Mouse (Mus musculus) left cerebral cortex, postnatal 10 days (tissue): ENCODE measurements at regions not wholly inside any gene's neighbourhood (a gene's known extent, or its start where the extent isn't known, plus 50 kb on each side); places are given as distances from the start of the nearest gene placed in this dataset.
"Not testable (repeated sequence)": the region's sequence is repeated elsewhere in the genome, so short reads cannot be mapped to it uniquely, and the experiment has no call there.

ENCODE experiments used
- DNase-seq, 2 experiments: peaks; one replicate each; pipeline ENCODE4 v3.0.0; 2021 to 2022; ENCODE audit warnings: low spot score in 2 of 2, mixed read lengths in 1 of 2; ENCODE audit errors: extremely low spot score in 1 of 2
- intact Hi-C: fragments of 180-260 bp; cut with DNase I; formaldehyde crosslinking; loops from one replicate; pipeline ENCODE4 v1.15.1; 2025

DNA sequence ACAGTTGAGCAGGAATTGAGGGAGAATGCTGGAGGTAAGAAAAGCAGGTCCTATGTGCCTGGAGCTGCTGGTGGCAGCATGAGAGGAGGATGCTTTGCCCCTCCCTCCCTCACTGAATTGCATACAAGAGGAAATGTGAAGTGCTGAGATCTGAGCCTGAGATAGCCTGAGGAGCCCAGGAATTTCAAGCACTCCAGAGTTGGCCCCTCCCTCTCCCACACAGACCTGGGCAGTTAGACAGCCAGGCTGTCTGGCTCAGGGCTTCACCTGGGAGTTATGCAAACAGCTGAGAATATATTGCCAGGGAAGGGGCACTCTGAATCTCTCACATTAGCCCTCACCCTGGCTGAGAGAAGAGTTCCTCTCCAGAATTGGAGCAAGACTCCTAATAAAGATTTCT, 937.8 kb upstream of the Zfp386 start:
- intact Hi-C loops, result no loop called here
- no peak for DNase-seq

DNA sequence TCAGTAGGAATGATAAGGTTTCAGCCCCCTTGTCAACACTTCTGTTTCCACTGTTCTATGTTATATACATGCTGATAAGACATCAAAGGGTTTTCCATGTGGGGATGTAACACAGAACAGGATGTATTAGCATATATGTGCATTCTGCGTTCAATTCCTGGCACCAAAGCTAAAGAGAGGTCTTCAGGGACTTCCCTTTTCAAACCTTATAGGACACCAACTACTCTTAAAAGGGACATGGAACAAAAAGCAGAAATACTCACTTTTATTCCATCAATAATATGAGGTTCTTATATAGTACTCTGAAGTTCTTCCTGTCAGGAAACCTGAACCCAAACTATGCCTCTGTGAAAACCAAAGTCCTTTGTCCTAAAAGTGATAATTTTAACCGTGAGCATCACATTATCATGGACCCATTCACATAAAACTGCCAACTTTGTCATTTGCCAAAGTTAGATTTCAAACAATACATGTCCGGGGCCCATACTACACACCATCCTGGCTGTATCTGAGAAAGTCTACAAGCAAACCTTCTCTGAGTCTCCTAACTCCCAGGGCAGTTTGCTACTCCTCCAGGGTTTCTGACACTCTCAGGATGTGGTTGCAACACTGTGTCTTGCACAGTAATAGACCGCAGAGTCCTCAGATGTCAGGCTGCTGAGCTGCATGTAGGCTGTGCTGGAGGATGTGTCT, 928.2 kb upstream of the Zfp386 start:
- not testable (repeated sequence) for DNase-seq

DNA sequence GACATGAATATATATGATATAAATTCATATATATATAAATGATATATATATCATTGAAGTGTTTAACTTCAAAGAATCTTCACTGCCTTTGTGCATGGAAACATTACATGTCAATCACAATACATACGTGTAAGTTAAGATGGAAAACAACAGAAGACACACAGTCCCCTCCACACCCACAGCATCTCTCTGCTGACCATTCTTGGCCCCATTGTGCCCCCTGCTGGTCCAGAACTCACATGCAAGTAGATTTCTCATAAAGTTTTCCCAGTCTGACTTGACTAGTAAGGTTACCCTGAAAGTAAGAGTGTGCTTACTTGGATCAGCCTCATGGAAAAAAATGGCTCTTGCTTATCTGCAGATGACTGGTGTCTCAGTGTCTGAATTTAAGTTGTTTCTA, 926.3 kb upstream of the Zfp386 start:
- no peak for DNase-seq
- intact Hi-C loops, result no loop called here

More for the DNA sequence above, 928.2 kb upstream of the Zfp386 start:
- intact Hi-C loops, result loop anchor here (5.0 kb wide), 1 partner anchor 503 kb away; no protein-coding TSS in a partner anchor

DNA sequence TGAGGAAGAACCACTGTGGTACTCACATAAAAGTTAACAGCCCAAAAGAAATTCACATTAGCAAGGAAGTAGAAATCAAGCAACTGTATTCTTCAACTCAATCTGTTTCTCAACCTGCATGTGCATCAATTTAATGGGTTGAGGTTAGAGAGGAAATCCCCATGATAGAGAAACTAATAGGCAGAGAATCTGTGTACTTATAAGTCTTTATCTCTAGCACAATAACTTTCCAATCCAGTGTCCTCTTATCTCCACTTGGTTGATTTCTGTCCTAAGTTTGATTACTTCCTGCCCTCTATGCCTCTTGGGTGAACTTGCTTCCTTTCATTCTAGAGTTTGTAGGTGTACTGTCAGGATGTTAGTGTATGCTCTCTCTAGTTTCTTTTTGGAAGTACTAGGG, 925.6 kb upstream of the Zfp386 start:
- DNase-seq, result no peak
- intact Hi-C loops, result no loop called here

DNA sequence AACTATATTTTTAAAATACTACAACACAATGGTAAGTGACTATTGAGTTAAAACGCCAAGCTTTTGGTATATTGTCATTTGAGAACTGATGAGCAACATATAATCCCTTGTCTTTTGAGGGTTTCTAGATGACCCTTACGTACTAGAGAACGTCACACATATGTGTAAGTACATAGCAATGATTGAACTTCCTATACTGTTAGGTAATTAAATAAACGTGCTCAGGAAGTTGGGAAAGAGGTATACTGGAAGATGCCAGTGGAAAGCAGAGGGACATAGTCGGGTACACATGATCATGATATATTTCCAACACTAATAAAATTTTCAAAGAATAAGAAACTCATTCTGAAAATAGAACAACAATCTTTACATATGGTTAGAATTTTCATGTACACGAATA, 914.6 kb upstream of the Zfp386 start:
- DNase-seq, intact Hi-C loops: not testable (repeated sequence)

DNA sequence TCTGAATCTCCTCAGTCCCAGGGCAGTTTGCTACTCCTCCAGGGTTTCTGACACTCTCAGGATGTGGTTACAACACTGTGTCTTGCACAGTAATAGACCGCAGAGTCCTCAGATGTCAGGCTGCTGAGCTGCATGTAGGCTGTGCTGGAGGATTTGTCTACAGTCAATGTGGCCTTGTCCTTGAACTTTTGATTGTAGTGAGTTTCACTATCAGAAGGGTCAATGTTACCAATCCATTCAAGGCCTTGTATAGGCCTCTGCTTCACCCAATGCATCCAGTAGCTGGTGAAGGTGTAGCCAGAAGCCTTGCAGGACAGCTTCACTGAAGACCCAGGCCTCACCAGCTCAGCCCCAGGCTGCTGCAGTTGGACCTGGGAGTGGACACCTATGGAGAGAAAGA, 902.1 kb upstream of the Zfp386 start:
- intact Hi-C loops, DNase-seq: not testable (repeated sequence)

DNA sequence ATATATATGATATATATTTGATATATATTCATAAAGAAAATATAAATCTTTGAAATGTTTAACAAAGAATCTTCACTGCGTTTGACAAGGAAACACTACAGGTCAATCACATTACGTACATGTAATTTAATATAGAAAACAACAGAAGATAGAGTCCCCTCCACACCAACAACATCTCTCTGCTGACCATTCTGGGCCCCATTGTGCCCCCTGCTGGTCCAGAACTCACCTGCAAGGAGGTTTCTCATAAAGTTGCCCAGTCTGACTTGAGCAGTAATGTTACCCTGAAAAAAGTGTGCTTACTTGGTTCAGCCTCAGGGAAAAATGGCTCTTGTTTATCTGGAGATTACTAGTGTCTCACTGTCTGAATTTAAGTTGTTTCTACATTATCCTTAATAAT, 901.1 kb upstream of the Zfp386 start:
- intact Hi-C loops, DNase-seq: not testable (repeated sequence)

DNA sequence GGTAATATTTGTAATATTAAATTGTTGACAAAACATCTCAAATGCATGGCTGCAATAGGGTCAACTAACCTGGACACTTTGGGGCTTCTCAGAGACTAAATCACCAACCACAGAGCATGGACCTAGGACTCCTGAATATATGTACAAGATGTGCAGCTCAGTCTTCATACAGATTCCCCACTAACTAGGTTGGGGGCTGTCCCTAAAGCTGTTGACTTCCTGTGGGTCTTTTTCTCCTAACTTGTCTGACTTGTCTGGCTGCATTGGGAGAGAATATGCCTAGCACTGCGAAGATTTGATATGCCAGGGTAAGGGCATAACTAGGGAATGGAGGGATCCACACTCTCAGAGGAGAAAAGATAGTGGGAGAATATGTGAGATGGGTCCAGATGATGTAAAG, 895.6 kb upstream of the Zfp386 start:
- intact Hi-C loops, DNase-seq: not testable (repeated sequence)

DNA sequence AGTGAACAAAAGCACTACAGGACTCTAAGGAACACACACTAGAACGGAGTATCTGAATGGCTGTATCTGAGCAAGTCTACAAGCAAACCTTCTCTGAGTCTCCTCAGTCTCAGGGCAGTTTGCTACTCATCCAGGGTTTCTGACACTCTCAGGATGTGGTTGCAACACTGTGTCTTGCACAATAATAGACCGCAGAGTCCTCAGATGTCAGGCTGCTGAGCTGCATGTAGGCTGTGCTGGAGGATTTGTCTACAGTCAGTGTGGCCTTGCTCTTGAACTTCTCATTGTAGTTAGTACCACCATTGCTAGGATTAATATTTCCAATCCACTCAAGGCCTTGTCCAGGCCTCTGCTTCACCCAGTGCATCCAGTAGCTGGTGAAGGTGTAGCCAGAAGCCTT, 889.3 kb upstream of the Zfp386 start:
- DNase-seq, intact Hi-C loops: not testable (repeated sequence)

DNA sequence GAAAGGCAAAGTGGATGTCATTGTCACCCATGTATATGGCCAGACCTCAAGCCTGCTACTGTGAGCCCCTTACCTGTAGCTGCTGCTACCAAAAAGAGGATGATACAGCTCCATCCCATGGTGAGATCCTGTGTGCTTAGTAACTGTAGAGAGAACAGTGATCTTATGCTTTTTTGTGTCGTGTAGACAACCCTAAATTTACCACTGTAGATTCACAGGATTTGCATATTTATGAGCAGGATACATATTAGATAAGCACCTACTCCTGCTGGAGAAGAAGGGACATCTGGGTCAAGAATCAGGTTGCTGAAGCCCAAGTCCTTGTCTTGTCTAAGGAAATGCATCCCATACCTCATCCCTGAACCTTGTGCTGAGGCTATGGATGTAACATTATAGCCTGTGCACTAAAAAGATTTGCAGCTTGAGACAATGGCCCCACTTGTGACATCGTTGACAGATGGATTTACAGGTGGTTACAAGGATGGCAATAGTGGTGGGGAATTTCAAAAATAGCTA, 888.7 kb upstream of the Zfp386 start:
- DNase-seq, intact Hi-C loops: not testable (repeated sequence)

DNA sequence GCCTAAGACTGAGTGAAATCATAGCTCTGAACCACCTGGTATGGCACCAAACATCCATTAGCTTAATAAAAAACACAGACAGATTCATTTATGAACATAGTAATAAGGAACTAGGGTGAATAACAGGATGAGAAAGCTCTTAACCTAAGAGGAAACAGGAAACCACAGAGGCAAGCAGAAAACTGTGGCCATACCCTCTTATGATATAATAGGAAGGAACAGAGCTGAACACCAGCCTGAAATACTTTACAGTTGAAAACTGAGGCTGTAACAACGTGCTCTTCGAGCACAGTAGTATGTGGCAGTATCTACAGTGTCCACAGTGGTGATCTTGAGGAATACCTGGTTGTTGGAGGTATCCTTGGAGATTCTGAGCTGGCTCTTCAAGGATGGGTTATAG, 882.0 kb upstream of the Zfp386 start:
- intact Hi-C loops, DNase-seq: not testable (repeated sequence)

DNA sequence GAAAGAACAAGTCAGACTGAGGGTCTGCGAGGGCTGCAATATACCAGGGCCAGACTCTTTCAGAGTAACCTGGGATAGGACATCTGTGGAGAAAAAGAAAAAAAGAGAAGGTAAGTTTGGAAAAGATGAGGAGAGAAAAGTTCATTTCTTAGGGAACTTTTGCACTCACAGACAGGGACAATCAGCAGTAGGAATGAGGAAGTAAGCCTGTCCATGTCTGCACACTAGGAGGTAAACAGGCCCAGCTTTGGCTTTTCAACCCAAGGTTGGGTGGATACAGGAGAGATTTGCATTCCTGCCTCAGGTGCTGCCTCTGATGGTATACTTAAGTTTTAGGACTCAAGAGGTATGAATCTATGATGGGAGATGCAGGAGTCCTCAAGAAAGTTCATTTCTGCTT, 881.5 kb upstream of the Zfp386 start:
- DNase-seq, intact Hi-C loops: not testable (repeated sequence)

DNA sequence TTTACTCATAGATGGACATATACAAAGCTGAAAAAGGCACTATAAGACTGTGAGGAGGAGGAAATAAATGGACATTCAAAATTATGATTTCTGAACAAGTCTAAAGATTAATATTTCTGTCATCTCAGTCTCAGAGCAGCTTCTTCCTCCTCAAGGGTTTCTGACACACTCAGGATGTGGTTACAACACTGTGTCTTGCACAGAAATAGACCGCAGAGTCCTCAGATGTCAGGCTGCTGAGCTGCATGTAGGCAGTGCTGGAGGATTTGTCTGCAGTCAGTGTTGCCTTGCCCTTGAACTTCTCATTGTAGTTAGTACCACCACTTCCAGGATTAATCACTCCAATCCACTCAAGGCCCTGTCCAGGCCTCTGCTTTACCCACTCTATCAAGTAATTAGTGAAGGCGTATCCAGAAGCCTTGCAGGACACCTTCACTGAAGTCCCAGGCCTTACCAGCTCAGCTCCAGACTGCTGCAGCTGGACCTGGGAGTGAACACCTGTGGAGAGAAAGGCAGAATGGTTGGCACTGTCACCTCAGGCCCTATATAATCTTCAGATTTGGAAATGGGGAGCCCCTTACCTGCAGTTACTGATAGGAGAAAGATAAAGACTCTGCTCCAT, 853.9 kb upstream of the Zfp386 start:
- DNase-seq, result no peak
- intact Hi-C loops, result no loop called here

DNA sequence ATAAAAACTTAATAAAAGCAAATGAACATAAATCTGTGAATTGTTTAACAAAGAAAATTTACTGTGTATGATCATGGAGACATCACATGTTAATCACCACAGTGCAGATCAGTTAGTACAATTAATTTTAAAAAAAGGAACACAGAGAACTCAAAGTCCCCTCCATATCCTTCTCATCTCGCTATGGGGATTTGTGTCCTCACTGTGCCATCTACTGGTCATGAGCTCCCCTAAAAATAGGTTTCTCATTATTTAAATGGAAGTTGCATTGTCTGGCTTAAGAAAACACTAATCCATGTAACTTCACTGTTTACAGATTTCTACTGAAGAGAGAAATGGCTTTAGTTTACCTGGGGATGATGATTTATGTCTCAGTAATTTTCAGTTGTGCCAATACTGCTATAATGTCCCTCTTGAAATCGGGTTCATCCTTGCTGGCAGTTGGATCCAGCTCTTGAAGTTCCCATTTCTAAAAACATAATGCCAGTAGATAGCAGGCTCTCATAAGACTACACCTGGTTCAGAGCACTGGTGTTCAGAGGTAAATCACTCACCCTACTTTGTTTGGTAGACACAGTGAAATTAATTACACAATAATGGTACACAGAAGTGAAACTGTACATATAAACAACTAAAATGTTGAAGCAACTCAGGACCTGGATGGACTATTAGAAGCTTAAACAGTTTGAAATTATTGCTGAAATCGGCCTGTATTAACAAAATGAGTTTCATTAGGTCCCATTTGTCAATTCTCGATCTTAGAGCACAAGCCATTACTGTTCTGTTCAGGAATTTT, 850.0 kb upstream of the Zfp386 start:
- DNase-seq, result no peak
- intact Hi-C loops, result no loop called here

DNA sequence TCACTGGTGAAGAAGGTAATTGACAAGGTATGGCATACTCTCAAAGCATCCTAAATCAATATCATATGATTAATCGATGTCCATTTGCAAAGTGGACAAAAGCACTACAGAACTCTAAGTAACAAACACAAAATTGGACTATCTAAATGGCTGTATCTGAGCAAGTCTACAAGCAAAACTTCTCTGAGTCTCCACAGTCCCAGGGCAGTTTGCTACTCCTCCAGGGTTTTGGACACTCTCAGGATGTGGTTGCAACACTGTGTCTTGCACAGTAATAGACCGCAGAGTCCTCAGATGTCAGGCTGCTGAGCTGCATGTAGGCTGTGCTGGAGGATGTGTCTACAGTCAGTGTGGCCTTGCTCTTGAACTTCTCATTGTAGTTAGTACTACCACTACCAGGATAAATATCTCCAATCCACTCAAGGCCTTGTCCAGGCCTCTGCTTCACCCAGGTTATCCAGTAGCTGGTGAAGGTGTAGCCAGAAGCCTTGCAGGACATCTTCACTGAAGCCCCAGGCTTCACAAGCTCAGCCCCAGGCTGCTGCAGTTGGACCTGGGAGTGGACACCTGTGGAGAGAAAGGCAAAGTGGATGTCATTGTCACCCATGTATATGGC, 839.6 kb upstream of the Zfp386 start:
- intact Hi-C loops, DNase-seq: not testable (repeated sequence)

DNA sequence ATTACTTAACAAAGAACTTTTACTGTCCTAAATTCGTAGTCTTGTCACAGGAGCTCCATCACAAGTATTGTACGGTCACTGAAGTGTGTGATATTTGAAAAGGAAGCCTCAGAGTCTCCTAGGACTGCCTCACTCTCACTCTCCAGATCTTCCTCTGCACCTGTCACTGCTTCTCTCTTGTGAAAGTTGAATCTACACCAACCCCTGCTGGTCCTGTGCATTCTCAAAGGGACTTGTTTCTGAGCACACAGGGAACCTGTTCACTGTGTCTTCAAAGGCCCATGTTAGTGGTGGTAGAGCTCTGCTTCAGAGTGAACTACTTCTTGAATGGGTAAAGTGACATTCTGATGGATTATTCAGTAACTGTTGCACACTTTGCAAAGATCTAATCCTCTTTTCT, 824.9 kb upstream of the Zfp386 start:
- intact Hi-C loops, result no loop called here
- no peak for DNase-seq

DNA sequence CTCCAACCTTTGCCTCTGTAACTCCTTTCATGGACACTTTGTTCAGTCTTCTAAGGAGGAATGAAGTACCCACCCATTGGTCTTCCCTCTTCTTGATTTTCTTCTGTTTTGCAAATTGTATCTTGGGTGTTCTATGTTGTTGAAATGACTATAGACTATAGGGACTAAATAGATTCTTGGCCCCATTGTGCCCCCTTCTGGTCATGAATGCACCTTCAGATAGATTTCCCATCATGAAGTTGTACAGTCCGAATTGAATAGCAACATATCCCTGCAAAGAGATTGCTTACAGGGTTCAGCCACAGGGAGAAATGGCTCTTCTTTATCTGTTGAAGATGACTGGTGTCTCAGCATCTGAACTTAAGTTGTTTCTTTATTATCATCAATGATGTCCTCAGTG, 817.6 kb upstream of the Zfp386 start:
- intact Hi-C loops, result no loop called here
- DNase-seq, result no peak

DNA sequence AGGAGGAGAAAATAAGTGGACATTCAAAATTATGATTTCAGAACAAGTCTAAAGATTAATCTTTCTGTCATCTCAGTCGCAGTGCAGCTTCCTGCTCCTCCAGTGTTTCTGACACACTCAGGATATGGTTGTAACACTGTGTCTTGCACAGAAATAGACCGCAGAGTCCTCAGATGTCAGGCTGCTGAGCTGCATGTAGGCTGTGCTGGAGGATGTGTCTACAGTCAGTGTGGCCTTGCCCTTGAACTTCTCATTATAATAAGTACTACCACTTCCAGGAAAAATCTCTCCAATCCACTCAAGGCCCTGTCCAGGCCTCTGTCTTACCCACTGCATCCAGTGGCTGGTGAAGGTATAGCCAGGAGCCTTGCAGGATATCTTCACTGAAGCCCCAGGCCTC, 804.9 kb upstream of the Zfp386 start:
- intact Hi-C loops, DNase-seq: not testable (repeated sequence)

DNA sequence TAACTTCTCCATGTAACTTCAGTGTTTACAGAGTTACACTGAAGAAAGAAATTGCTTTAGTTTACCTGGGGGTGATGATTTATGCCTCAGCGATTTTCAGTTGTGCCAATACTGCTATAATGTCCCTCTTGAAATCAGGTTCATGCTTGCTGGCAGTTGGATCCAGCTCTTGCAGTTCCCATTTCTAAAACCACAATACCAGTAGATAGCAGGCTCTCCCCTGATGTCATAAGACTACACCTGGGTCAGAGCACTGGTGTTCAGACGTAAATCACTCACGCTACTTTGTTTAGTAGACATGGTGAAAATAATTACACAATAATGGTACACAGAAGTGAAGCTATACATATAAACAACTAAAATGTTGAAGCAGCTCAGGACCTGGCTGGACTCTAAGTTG, 800.2 kb upstream of the Zfp386 start:
- DNase-seq, intact Hi-C loops: not testable (repeated sequence)
